Mouse (Mus musculus): ENCODE data around the gene Tbkbp1.

The Tbkbp1 gene

GRCm38 (mm10) chr11:97127470-97128223, 23.6 kb downstream of the Tbkbp1 start:
- no peak for DNase-seq (ENCODE audit: low spot score)

GRCm38 (mm10) chr11:97126645-97127468, 24.4 kb downstream of the Tbkbp1 start:
- DNase-seq (ENCODE audit: low spot score), result no peak

- DNase-seq (ENCODE audit: low spot score), result no peak
Measured at GRCm38 (mm10) chr11:97124266-97125036, 26.8 kb downstream of the Tbkbp1 start.

- no peak for DNase-seq (ENCODE audit: low spot score)
Measured at GRCm38 (mm10) chr11:97123282-97123890, 27.9 kb downstream of the Tbkbp1 start.

GRCm38 (mm10) chr11:97120641-97121040, 30.7 kb downstream of the Tbkbp1 start:
- no peak for DNase-seq (ENCODE audit: low spot score)

- no peak for DNase-seq (ENCODE audit: low spot score)
Measured at GRCm38 (mm10) chr11:97120221-97120620, 31.1 kb downstream of the Tbkbp1 start.

GRCm38 (mm10) chr11:97115797-97116196, 35.5 kb downstream of the Tbkbp1 start:
- no peak for DNase-seq (ENCODE audit: low spot score)

- no peak for DNase-seq (ENCODE audit: low spot score)
Measured at GRCm38 (mm10) chr11:97114671-97115601, 36.4 kb downstream of the Tbkbp1 start, which contains the start of gene Tbx21. TSS of gene Tbx21 (minus strand) at chr11:97115331.

- no peak for DNase-seq (ENCODE audit: low spot score)
Measured at GRCm38 (mm10) chr11:97112519-97113125, 38.7 kb downstream of the Tbkbp1 start.

GRCm38 (mm10) chr11:97108976-97109375, 42.3 kb downstream of the Tbkbp1 start:
- no peak for DNase-seq (ENCODE audit: low spot score)

GRCm38 (mm10) chr11:97104091-97104483, 47.2 kb downstream of the Tbkbp1 start:
- no peak for DNase-seq (ENCODE audit: low spot score)

- DNase-seq (ENCODE audit: low spot score), result no peak
Measured at GRCm38 (mm10) chr11:97103163-97104090, 47.9 kb downstream of the Tbkbp1 start.

GRCm38 (mm10) chr11:97101722-97102121, 49.6 kb downstream of the Tbkbp1 start:
- no peak for DNase-seq (ENCODE audit: low spot score)

- no peak for DNase-seq (ENCODE audit: low spot score)
Measured at GRCm38 (mm10) chr11:97098791-97099190, 52.5 kb downstream of the Tbkbp1 start.

GRCm38 (mm10) chr11:97094600-97094999, 56.7 kb downstream of the Tbkbp1 start:
- no peak for DNase-seq (ENCODE audit: low spot score)

GRCm38 (mm10) chr11:97086365-97086764, 64.9 kb downstream of the Tbkbp1 start:
- no peak for DNase-seq (ENCODE audit: low spot score)
